Mouse (Mus musculus) hindlimb bud, embryonic 11.5 days (tissue): ENCODE results near the gene Zmynd8.

ENCODE experiments used
- DNase-seq: peaks from one replicate; pipeline ENCODE4 v3.0.0-alpha.2; 2012; ENCODE audit warnings: low read depth, low spot score; ENCODE audit errors: extremely low spot score

Zmynd8 gene

GRCm38 (mm10) chr2:165860447-165860846 is 38.4 kb downstream of the Zmynd8 start:
- DNase-seq, result no peak

GRCm38 (mm10) chr2:165858453-165859384 is 40.1 kb downstream of the Zmynd8 start:
- DNase-seq, result no peak

- no peak for DNase-seq
Observed at GRCm38 (mm10) chr2:165857841-165858426, 40.9 kb downstream of the Zmynd8 start.

GRCm38 (mm10) chr2:165857395-165857831 is 41.4 kb downstream of the Zmynd8 start:
- no peak for DNase-seq

- DNase-seq, result no peak
Observed at GRCm38 (mm10) chr2:165856611-165857200, 42.1 kb downstream of the Zmynd8 start.

- DNase-seq, result no peak
Observed at GRCm38 (mm10) chr2:165855641-165856301, 43.0 kb downstream of the Zmynd8 start.

GRCm38 (mm10) chr2:165854207-165854968 is 44.4 kb downstream of the Zmynd8 start:
- DNase-seq, result no peak

GRCm38 (mm10) chr2:165852896-165853633 is 45.8 kb downstream of the Zmynd8 start:
- DNase-seq, result no peak

GRCm38 (mm10) chr2:165852453-165852852 is 46.4 kb downstream of the Zmynd8 start:
- DNase-seq, result no peak

GRCm38 (mm10) chr2:165851811-165852415 is 46.9 kb downstream of the Zmynd8 start:
- DNase-seq, result no peak

GRCm38 (mm10) chr2:165850826-165851225 is 48.0 kb downstream of the Zmynd8 start:
- DNase-seq, result no peak

GRCm38 (mm10) chr2:165849129-165849528 is 49.7 kb downstream of the Zmynd8 start:
- DNase-seq, result no peak

- DNase-seq, result no peak
Observed at GRCm38 (mm10) chr2:165846787-165847186, 52.0 kb downstream of the Zmynd8 start.

- DNase-seq, result no peak
Observed at GRCm38 (mm10) chr2:165845490-165845889, 53.3 kb downstream of the Zmynd8 start.

GRCm38 (mm10) chr2:165843350-165843749 is 55.5 kb downstream of the Zmynd8 start:
- no peak for DNase-seq

GRCm38 (mm10) chr2:165842241-165842640 is 56.6 kb downstream of the Zmynd8 start:
- no peak for DNase-seq

GRCm38 (mm10) chr2:165841805-165842204 is 57.0 kb downstream of the Zmynd8 start:
- no peak for DNase-seq

- no peak for DNase-seq
Observed at GRCm38 (mm10) chr2:165840852-165841251, 58.0 kb downstream of the Zmynd8 start.

GRCm38 (mm10) chr2:165839317-165839652 is 59.5 kb downstream of the Zmynd8 start:
- no peak for DNase-seq
